Mouse (Mus musculus) layer of hippocampus, adult 8-10 months (tissue): ENCODE measurements around the gene Tmem107. TPM values are rescaled to one million over a fixed set of nuclear protein-coding genes. Genes with fewer than 3 reads are reported as not detected.
A peak's percentile ranks its signal among the peaks of the same experiment; 100 is the strongest.

Experiments used
- DNase-seq, 2 experiments: peaks; one replicate each; pipeline ENCODE4 v3.0.0; 2022; ENCODE audit warnings: low spot score in 2 of 2
- total RNA-seq, 4 experiments: library from RNA; stranded (reverse); gene quantifications; 2 replicates each; pipeline ENCODE4 v1.2.4; 2022

Tmem107 gene
- total RNA-seq, 4 experiments from 2014 or later, result 14.8 to 21.0 (median 19.0) TPM

DNA sequence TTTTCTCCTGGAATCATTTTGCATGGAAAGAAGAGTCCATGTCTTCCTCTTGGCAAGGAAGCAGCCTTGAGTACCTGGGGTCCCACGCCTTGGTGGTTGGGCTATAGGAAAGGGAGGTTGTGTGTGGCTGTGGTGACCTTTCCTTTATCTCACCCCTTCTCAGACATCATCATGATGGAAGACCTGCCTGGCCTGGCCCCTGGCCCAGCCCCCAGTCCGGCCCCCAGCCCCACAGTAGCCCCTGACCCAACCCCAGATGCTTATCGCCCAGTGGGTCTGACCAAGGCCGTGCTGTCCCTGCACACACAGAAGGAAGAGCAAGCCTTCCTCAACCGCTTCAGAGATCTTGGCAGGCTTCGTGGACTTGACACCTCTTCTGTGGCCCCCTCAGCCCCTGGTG, 34.6 kb downstream of the Tmem107 start:
- DNase-seq, result no peak

DNA sequence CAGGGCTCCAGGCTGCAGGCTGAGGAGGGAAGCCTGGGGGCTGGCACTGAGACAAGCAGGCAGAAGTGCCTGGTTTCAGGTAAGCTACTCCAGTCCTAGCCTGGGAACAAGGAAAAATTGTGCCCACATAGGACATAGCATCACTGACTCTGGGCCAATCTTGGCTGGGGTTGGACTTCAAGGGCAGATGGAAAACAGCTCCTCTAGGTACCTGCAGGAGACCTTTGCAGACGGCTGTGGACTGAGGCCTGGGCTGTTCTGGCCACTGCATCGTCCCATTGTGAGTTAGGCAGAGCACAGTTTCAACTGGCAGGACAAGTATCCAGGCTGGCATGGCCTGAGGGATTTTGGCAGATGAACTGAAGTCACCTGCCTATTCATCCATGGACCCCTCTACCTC, 35.2 kb downstream of the Tmem107 start:
- DNase-seq, result no peak

DNA sequence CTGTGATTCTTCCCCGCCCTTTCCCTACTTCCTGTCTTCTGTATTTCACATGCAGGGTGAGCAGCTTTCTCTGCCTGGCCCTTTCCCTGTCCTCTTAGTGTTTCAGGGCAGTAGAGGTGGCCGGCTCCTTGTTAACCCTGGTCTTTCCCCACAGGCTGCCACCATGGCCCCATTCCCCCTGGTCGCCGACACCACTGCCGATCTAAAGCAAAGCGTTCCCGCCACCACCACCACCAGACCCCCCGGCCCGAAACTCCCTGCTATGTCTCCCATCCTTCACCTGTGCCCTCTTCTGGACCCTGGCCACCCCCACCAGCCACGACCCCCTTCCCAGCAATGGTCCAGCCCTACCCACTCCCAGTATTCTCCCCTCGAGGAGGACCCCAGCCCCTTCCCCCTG, 35.7 kb downstream of the Tmem107 start:
- DNase-seq, result no peak

DNA sequence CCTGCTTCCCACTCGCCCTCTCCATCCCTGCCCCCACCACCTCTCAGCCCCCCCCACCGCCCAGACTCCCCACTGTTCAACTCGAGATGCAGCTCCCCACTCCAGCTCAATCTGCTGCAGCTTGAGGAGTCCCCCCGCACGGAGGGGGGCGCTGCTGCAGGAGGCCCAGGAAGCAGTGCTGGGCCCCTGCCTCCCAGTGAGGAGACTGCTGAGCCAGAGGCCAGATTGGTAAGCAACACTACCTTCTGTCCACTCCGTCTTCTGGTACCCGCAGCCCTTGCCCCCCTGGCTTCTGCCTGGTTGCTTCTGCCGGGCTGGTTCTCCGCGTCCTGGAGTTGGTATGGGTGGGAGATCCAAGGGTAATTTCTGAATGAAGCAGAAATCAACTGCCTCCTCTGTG, 36.2 kb downstream of the Tmem107 start:
- DNase-seq, result no peak

DNA sequence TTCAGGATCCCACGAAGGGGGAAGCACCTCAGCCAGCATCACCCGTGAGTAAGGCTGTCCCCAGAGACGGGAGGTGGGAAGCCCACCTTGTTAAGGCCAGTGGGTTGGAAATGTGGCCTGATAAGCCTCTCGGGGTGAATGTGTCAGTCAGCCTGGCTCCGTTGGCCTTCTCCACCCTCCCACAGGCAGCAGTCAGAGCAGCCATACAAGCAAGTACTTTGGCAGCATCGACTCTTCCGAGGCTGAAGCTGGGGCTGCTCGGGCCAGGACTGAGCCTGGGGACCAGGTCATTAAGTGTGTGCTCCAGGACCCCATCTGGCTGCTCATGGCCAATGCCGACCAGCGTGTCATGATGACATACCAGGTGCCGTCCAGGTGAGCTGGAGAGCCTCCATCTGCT, 37.1 kb downstream of the Tmem107 start:
- DNase-seq, result peak in 1 of 2 experiments; percentile 5

DNA sequence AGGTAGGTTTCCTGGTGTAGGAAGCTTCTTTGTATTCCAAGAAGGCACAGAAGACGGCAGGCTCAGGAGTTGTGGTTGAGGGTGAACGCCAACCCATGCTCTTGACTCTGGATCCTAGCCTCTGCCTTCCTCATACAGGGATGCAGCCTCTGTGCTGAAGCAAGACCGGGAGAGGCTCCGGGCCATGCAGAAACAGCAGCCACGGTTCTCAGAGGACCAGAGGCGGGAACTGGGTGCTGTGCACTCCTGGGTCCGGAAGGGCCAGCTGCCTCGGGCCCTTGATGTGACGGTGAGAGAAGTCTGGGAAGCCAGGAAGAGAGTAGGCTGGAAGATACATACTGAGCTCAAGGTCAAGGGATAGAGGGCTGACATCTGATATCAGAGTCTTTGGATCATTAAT, 37.6 kb downstream of the Tmem107 start:
- DNase-seq, result peak in 1 of 2 experiments; percentile 7

DNA sequence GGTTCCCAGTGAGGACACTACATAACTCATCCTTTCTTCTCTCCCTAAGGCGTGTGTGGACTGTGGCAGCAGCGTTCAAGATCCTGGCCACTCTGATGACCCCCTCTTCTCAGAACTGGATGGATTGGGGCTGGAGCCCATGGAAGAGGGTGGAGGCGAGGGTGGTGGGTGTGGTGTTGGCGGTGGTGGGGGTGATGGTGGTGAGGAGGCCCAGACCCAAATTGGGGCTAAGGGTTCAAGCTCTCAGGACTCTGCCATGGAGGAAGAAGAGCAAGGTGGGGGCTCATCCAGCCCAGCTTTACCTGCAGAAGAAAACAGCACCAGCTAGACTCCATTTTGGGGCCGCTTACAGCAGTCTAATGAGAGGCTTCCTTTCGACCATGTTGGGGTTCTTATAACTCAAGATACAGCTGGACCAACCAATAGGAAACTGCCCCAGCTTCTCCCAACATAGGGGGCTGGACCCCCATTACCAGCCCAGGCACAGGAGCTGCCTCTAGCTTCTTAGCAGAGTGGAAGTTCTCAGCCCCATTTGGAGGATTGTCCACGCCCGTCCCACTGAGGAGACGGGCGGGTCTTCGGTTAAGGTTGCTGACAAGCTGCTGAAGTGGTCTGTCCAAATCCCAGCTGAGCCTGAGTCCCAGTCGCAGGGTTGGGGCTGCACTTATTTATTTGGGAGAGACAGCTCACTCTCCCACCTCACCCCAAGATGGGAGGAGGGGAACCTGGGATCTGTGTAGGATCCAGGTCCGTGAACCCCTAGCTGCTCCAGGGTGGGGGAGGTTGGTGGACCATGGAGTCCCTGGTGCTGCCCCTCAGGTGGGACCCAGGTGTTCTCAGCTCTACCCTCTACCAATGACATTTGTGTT, 38.7 kb downstream of the Tmem107 start:
- no peak for DNase-seq

DNA sequence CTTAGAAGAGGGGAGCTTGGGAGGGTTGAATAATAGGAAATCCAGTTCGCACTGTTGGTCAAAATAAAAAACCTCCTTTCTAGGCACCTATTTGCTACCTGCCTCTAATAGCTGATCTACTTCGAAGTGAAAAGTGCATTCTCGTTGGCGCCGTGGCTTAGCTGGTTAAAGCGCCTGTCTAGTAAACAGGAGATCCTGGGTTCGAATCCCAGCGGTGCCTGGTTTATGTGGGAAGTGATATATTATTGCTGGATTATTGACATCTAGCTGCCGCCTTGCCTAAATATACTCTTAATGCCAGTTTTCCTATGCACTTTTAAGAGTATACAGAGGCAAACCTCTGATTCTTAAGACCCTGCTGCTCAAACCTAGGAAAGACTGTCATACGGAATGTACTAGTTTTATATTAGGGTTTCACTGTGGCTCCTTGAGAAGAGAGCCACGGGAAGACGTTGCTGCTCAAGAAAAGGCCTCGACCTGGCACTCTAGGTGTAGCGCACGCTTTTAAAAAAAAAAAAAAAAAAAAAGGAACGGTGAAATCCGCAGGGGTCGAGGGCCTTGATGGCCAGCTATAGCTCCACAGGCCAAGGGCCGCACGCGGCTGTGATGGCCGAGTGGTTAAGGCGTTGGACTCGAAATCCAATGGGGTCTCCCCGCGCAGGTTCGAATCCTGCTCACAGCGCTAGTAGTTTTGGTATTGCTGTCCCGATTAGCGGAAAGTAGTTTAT, 39.9 kb downstream of the Tmem107 start:
- peak in 1 of 2 experiments; percentile 94 for DNase-seq

DNA sequence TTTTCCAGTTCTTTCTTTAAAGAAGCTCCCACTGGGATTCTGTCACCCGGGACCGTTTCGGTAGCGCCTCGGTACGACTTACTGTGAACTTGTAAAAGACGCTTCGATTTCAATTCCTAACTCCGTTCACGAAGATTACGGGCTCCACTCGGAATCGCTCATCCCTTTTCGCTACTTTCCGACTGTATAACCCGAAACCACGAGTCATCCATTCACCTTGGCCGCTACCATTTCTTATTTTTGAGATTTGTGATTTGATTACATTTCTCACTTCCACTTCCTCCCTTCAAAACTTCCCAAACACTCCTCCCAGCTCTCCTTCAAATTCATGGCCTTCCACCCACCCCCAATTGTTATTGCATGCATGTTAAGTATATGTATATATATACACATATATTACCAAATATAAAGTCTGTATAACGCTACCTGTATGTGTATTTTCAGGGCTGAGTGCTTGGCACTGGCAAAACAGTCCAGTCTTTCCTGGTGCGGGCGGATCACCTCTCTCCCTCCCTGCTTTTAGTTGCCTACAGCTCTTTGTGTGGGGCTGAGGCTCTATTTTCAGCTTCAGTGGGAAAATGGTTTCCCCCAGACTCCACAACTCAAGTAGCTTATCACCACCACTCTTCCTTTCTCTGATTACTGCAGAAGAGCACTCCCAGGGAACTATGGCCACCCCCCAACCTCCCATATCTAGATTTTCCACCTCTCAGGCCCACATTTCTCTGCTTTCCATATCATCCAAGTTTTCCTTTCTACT, 40.6 kb downstream of the Tmem107 start:
- no peak for DNase-seq

DNA sequence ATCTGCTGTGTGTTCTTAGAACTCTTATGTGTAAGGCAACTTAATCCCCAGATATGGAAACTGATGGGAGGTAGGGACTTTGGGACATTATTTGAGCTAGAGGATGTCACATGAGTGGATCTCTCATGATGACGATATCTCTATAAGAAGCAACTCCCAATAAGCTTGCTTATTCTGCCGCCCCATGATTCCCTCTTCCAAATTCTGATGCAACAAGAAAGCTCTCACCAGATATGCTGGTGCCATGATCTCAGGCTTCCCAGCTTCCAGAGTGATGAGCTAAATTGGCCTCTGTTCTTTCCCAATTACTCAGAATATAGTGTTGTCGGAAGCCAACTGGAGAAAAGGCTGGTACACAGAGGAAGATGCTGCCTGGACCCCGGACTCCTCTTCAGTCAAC, 41.3 kb downstream of the Tmem107 start:
- DNase-seq, result no peak

DNA sequence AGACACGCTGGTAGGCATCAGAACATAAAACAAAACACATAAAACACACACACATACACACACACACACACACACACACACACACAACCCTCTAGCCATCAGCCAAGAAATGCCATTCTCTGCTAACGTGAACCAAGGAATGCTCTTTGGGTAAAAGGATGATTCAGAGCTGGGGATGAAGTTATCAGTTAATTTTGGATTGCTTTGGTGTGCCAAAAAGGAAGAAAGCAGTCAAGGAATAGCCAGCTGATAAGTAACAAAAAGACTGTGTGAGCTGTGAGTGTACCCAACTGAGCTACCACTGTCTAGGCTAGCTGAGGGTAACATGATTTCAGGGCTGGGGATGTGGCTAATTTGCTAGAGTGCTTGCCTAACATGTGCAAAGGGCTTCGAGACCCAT, 43.4 kb downstream of the Tmem107 start:
- DNase-seq, result no peak

DNA sequence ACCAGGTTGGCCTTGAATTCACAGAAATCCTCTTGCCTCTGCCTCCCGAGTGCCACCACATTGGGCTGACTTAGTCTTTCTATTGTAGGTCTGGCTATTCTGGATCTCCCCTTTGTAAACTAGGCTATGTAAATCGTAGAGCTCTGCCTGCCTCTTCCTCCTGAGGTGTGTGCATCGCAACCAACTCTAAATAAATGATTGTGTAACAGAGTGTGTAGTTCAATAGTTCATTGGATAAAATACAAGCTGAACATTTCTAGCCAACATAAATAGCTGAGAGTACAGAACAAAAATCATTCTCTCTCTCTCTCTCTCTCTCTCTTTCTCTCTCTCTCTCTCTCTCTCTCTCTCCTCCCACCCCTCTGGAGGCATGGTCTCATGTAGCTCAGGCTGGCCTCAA, 44.0 kb downstream of the Tmem107 start:
- no peak for DNase-seq

DNA sequence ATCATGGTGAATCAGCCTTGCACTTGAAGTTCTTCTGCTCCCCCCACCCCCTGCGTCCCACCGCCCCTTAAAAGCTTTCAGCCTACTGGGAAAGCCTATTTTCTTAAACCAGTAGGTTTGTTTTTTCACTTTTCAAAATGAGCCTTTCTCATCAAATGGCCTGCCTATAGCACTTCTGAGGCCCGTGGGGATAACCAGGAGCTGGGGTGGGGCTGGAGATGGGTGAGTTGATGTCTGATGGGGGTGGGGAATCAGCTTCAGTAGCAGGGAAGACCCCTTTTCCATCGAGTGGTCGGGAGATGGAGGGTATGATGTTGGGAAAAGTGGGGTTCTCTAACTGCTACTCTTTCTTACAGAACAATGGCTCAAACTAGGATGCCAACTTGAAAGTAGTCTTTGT, 46.2 kb downstream of the Tmem107 start:
- DNase-seq, result no peak

DNA sequence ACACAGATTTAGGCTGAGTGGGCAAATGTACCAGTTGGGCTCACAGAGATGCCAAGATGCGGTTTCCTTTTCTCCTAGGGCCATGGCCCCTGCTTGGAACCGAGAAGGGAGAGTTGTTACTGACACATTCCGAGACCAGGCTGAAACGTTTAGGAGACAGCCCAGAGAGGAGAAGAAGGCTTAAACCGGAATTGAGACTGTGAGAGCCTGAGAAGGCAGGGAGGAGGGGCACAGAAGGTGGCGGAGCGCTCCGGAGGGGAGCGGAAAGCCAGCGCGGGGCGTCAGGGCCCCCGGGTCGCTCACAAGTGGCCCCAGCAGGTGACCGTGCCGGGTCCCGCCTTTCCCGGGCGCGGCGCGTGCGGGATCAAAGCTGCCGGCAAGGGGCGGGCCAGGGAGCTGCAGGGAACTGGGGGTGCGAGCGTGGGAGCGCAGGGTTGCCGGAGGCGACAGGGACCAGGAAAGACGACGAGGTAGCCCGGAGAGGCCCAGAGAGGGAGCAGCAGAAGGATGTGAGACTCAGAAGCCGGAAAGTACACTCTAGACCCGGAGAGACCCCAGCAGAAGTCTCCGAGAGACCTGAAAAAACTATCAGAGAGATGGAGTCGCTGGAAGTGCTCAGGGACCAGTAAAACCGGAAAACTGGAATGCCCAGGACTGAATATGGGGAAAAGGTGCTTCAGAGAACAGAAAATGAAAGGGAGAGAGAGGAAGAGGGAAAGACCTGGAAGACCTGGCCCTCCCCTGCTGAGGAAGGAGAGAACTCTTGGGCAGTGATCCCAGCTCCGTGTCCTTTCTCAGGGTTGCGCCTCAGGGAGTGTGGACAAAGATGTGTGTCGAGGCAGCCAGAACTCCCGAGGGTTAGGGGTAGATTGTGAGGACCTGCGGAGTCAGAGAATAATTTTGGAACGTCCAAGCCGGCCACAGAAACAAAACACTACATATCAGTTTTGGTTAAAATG, 47.4 kb downstream of the Tmem107 start:
- peak in 1 of 2 experiments; percentile 35 for DNase-seq

DNA sequence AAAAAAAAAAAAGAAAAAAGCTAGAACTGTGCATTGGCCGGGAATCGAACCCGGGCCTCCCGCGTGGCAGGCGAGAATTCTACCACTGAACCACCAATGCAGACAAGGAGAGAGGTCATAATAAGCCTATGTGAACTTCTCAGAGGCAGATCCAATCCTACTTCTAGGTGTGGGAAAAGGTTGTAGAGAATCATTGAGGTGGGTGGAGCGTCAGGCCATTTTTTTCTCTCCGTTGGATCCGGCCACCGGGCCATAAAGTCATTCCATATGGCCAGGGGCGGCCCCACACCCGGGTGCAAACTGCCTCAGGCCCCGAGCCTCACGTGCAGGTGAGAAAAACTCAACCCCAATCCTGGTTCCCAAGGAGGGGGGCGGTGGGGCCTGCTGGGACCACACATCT, 48.2 kb downstream of the Tmem107 start:
- DNase-seq, result peak; percentile 75 to 88

DNA sequence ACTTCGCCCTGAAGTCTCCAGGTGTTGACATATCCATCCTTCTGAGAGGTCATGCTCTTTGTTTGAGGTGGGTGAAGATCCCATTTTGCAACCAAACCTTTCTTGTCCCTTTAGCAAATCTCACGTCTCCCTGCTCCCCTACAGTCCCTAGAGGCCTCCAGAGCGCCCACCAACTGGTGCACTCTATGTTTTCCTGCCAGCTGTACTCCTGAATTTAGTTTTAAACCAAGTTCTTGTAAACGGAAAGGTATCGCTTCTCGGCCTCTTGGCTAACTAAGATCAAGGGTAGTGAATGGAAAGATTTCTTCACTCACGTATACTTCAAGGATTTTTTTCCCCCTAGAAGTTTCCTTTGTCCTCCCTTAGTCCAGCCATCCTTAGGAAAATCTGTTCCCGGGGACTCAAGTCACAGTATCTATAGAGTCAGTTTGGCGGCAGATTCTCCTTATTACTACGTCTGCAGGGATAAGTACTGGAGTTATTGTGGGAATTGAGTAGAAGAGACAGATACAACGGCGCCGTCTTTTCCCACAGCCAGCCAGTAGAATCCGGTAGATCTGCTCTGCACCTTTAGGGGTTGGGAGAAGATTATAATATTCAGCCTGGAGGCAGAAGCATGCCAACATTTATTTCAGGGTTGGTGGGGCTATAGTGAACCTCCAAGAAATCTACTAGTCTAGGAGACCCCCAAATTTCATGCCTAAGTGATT, 49.0 kb downstream of the Tmem107 start:
- DNase-seq, result no peak

DNA sequence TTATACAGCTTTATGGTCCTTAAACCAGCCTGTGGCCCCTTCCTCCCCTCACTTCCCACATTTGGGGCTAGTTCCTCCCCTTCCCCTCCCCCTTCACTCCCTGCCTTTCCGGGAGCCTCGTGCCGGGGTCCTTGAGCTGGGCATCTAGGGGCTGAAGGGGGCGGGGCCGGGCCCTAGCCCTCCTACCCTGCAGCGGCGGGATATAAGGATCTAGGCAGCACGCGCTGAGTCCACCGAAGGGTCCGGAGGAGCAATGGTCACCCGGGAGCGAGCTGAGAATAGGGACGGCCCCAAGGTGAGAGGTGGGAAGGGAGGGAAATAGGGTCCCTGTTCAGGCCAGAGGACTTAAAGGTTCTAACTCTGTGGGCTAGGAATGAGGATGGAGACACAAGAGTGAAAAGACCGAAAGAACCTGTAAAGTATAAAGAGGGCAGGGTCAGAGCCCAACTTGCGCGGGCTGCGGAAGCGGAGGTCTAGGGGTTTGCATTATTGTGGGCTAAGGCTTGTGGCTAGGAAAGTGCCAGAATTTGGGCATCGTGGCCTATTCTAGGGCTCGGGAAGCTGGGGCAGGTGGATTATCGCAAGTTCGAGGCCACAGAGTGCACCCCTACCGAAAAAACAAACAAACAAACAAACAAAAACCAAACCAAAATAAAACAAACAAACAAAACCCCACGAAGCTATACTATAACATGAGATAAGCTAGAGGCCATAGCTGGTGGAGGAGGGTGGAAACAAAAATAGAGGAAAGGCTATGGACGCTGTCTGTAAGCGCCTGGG, 49.8 kb downstream of the Tmem107 start, which contains the start of gene Hes7:
Hes7 (plus strand) TSS at position 184 of the 780 bp plus-strand sequence.
- DNase-seq, result no peak

DNA sequence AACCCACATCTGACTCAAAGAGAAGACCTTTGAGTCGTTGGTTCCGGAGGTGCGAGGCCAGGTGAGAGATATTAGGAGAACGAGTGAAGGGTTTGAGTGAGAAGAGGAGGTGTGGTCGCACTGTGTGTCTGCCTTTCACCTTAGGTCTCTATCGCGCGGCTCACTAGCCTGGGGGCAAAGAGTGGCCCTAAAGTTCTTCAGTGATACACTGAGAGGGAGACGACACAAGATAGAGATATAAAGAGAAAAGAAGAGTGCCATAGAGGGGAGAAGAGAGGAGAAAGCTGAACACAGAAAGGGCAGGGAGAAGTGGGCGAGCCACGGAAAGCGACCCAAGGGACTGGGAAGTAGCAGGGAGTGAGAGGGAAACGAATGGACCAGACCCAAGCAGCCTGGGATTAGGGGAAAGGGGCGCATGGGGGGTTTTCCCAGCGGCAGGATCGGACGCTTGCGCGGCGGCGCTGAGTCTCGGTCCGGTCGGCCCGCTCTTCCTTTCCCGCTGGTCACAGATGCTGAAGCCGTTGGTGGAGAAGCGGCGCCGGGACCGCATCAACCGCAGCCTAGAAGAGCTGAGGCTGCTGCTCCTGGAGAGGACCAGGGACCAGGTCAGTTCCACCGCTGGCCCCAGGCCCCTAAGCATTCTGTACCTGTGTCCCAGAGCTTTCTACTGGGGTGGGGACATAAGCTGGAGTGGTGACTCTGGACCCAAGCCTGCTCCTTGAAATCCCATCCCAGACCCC, 50.6 kb downstream of the Tmem107 start:
- no peak for DNase-seq
